In the genomic region with DNA sequence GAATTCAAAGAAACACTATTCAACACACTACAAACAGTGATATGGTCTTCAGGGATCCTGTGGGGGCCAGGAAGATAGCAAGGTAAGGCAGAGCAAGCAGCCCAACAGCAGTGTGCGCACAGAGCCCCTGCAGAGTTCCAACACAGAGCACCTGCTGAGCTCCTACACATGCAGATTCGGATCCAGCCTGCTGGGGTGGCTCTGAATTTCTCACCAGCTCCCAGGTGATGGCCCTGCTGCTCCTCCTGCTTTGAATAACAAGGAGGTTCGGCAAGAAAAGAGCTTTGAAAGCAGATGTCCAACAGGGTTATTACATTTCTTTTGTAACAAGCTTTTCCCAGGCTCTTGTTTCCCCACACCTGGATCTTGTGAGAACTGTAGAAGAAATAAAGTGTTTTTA, we compare ENCODE assay signal across 21 mouse cellular contexts. TPM values are rescaled to one million over a fixed set of nuclear protein-coding genes. Genes with fewer than 3 reads are reported as not detected.
DNase-seq lines count a peak whose midpoint lies in the region; TF ChIP-seq lines count a peak whose summit lies in the region.
"Had no signal": no experiment of that assay in that cellular context is flagged by ENCODE, and none has a peak within 500 bp of the region (broad histone marks: within the 10 kb centered on the region; RNA-seq: fewer than 3 reads in every experiment).

No protein-coding gene starts in this region.

- H3K9ac ChIP-seq in ES-Bruce4 (ENCODE audit: low read depth, poor library complexity, severe bottlenecking) (no peak overlapping the region), ES-E14 (ENCODE audit: insufficient read depth, low read depth, low read length, poor library complexity, severe bottlenecking) (no peak overlapping the region)
- H3K9ac ChIP-seq: embryonic facial prominence, embryonic 13.5 days; embryonic facial prominence, embryonic 15.5 days; forebrain, embryonic 12.5 days had no signal

- DNase-seq in ES-E14 (ENCODE audit: low read depth, low spot score) (peak; percentile 49), ZHBTc4 (ENCODE audit: low read depth, low spot score) (peak; percentile 92)
- DNase-seq in cerebellum, postnatal 14 days: no peak
- no peak for DNase-seq in embryo, embryonic 10 days (ENCODE audit: low spot score)
- DNase-seq: adrenal gland, adult 8-10 months; adrenal gland, postnatal 14 days; B cell, adult 2 months; cerebellum, adult 11 months; cerebellum, adult 18-20 months; cerebellum, adult 8-10 months; cerebellum, adult 9-11 months; cerebellum, postnatal 25 days; embryo, embryonic 11 days had no signal

- in situ Hi-C loops in ES-E14 (cut with MboI; ENCODE audit: low sequenced_read_pairs in 2 of 2, unreplicated experiment in 2 of 2): no loop called here

- no peak for TF ChIP-seq CTCF in ES-Bruce4 (IDR thresholded peaks at IDR 0.05; ENCODE audit: low read depth, low read length)

- peak; percentile 94 for TF ChIP-seq EP300 in ES-Bruce4 (IDR thresholded peaks at IDR 0.05; ENCODE audit: insufficient read depth, low read depth, low read length)

- H3K4me3 ChIP-seq in ES-Bruce4 (ENCODE audit: low read depth, low read length): no peak overlapping the region
- H3K4me3 ChIP-seq in ES-E14 (ENCODE audit: insufficient read depth in 1 of 2, low read depth in 1 of 2, low read length in 2 of 2, poor library complexity in 1 of 2, severe bottlenecking in 1 of 2): no peak overlapping the region
- H3K4me3 ChIP-seq: embryonic facial prominence, embryonic 13.5 days; embryonic facial prominence, embryonic 15.5 days; erythroblast, embryonic 14.5 days; forebrain, embryonic 10.5 days; forebrain, embryonic 12.5 days had no signal

- H3K4me1 ChIP-seq in ES-Bruce4 (ENCODE audit: control insufficient read depth, insufficient read depth, low read length) (peaks cover 2% of the 10 kb centered on the region), ES-E14 (ENCODE audit: control insufficient read depth in 2 of 2, insufficient read depth in 2 of 2, low read length in 2 of 2, poor library complexity in 1 of 2) (0 out of 4 replicates have a peak, but pooled peaks cover 0 to 2% of the 10 kb centered on the region in 2 experiments)
- H3K4me1 ChIP-seq: embryonic facial prominence, embryonic 13.5 days; embryonic facial prominence, embryonic 15.5 days; forebrain, embryonic 10.5 days; forebrain, embryonic 12.5 days had no signal

- no peaks in the 10 kb centered on the region for H3K36me3 ChIP-seq in ES-Bruce4 (ENCODE audit: control insufficient read depth, insufficient read depth, low read length, poor library complexity, severe bottlenecking)
- H3K36me3 ChIP-seq in ES-E14 (ENCODE audit: control insufficient read depth, insufficient read depth, low read length, poor library complexity, severe bottlenecking): no peaks in the 10 kb centered on the region
- H3K36me3 ChIP-seq: embryonic facial prominence, embryonic 13.5 days; embryonic facial prominence, embryonic 15.5 days; forebrain, embryonic 10.5 days; forebrain, embryonic 12.5 days had no signal

- H3K27me3 ChIP-seq in ES-Bruce4 (ENCODE audit: control insufficient read depth, insufficient read depth, low read length, poor library complexity, severe bottlenecking): peaks cover 5% of the 10 kb centered on the region
- H3K27me3 ChIP-seq: CH12.LX; forebrain, embryonic 12.5 days had no signal

- H3K9me3 ChIP-seq in ES-Bruce4 (replicated peaks; ENCODE audit: control insufficient read depth, insufficient read depth, low read length, poor library complexity, severe bottlenecking) (no peaks in the 10 kb centered on the region), ES-E14 (ENCODE audit: control insufficient read depth, insufficient read depth, low read depth, low read length) (no peaks in the 10 kb centered on the region)
- H3K9me3 ChIP-seq: embryonic facial prominence, embryonic 13.5 days; embryonic facial prominence, embryonic 15.5 days; forebrain, embryonic 10.5 days; forebrain, embryonic 12.5 days had no signal

- TF ChIP-seq POLR2A in ES-Bruce4 (IDR thresholded peaks at IDR 0.05; ENCODE audit: insufficient read depth, low read length): no peak

- no peak overlapping the region; the same call in 1 of the 2 replicates for H3K27ac ChIP-seq in ES-Bruce4 (ENCODE audit: insufficient read depth, low read length)
- H3K27ac ChIP-seq in ES-E14 (ENCODE audit: insufficient read depth, low read depth, low read length, poor library complexity, severe bottlenecking): no peak overlapping the region
- H3K27ac ChIP-seq: embryonic facial prominence, embryonic 13.5 days; embryonic facial prominence, embryonic 15.5 days; forebrain, embryonic 10.5 days; forebrain, embryonic 12.5 days had no signal

TF ChIP-seq in ES-E14, 5 proteins besides CTCF, POLR2A, EP300 and RAD21:
- TF ChIP-seq ZNF384 (IDR thresholded peaks at IDR 0.05; ENCODE audit: low read depth, low read length): no peak
- TF ChIP-seq HCFC1 (IDR thresholded peaks at IDR 0.05; ENCODE audit: borderline replicate concordance, insufficient read depth, low read length): no peak
- TF ChIP-seq MAFK (IDR thresholded peaks at IDR 0.05; ENCODE audit: insufficient read depth, low read depth, low read length): no peak
- TF ChIP-seq ZC3H11A (IDR thresholded peaks at IDR 0.05; ENCODE audit: borderline replicate concordance, low read depth, low read length): no peak
- no peak for TF ChIP-seq CHD2 (IDR thresholded peaks at IDR 0.05; ENCODE audit: low read depth, low read length)

RNA-seq across cellular contexts. Expression of a gene that starts 36.6 kb away (rescaled TPM):
- polyA plus RNA-seq in ES-Bruce4 (2011; ENCODE audit: insufficient read depth, insufficient read length, low read depth, missing spikeins): 0.21 TPM in 1 of 2 replicates, not detected in the other
- 0.58 and 1.6 TPM in 2 replicates for total RNA-seq in ES-E14 (2012; rRNA removed)
- polyA plus RNA-seq: erythroblast, embryonic 14.5 days had no signal

RNA-seq across cellular contexts. Expression of a gene that starts 37.3 kb away (rescaled TPM):
- 0.82 and 1.4 TPM in 2 replicates for polyA plus RNA-seq in ES-Bruce4 (2011; ENCODE audit: insufficient read depth, insufficient read length, low read depth, missing spikeins)
- total RNA-seq in ES-E14 (2012; rRNA removed): 0.95 and 1.7 TPM in 2 replicates
- total RNA-seq: MEL had no signal
- polyA plus RNA-seq: erythroblast, embryonic 14.5 days had no signal

Comparison
In these comparisons a context has a peak if more than half of its experiments do, and no peak if none do; other contexts are left out.
1. DNase-seq: peak in ES-E14 (single experiment) and ZHBTc4 (single experiment); none in cerebellum, postnatal 14 days (0 of 2) and embryo, embryonic 10 days (single experiment).